Mouse (Mus musculus) mouse embryonic stem cell (cell line): ENCODE measurements around the gene Mgat4a.

Source experiments
- in situ Hi-C, 2 experiments: fragments of 300-500 bp; cut with MboI; formaldehyde crosslinking; loops; 1 replicate in 1 of 2; 3 replicates in 1 of 2; pipeline ENCODE4 v1.14.3; 2019 to 2020; ENCODE audit warnings: low sequenced_read_pairs in 2 of 2, low pct_unique_long_range_greater_than_20kb in 1 of 2, mixed read lengths in 1 of 2; ENCODE audit not compliant: unreplicated experiment in 1 of 2

The Mgat4a gene

GRCm38 (mm10) chr1:37540810-37541658 lies at the start of gene Mgat4a:
TSS of gene Mgat4a (minus strand) at chr1:37541016.
- in situ Hi-C loops = no loop called here

- in situ Hi-C loops = no loop called here
These were observed 45.1 kb upstream of the Mgat4a start for GRCm38 (mm10) chr1:37585809-37586480.

DNA sequence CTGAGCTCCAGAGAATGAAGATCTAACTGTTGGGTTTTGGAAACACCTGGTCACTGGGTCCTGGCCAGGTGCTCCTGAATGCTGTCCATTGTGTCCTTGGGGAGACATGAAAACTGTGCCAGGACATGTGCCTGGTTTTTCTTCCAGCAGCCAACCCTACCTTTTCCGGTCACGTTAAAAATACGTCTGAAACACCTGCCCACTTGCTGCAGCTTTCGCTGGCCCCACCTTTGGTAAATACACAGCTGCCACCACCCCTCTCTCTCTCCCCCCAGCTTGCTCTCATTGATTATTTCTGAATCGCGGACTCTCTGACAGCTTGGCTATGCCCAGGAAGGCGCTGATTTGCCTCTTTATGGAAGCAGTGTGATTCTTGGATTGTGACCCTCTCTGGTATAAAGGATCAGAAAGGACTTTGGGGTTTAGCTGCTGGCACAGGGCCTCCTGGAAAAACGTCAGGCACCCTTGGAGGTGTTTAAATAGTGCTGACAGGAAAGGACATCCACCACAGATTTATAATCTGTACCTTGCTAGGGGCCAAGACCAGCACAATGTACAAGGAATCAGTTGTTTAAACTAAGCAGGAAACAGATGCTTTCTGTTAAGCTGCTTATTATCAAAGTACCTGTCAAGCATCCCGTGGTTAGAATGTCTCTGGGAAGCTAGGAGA lies 43.1 kb upstream of the Mgat4a start:
- in situ Hi-C loops = no loop called here

- in situ Hi-C loops = no loop called here
These were observed 42.4 kb upstream of the Mgat4a start for GRCm38 (mm10) chr1:37583167-37583566.

GRCm38 (mm10) chr1:37579686-37580085 lies 38.9 kb upstream of the Mgat4a start:
- in situ Hi-C loops = no loop called here

- in situ Hi-C loops = no loop called here
These were observed 31.9 kb upstream of the Mgat4a start for GRCm38 (mm10) chr1:37572528-37573272.

GRCm38 (mm10) chr1:37568379-37568778 lies 27.6 kb upstream of the Mgat4a start:
- in situ Hi-C loops = no loop called here

DNA sequence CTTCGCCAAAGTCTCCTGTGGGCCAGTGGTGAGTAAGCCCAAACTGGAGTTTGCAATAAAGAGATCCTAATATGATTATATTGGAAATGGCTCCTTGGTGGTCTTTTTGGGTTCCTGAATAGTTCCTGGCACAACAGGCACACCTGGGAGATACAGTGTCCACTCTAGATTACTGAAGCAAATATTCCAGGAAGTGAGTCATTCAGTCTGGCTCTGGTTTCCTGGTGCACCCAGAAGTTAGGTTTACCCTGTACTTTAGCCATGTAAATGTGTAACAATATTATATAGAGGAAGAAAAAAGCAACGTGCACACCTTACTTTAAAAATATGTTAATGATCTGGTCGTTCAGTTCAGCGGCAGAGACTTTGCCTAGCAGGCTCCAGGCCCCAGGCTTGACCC lies 25.9 kb upstream of the Mgat4a start:
- in situ Hi-C loops = no loop called here

- in situ Hi-C loops = no loop called here
These were observed 25.5 kb upstream of the Mgat4a start for GRCm38 (mm10) chr1:37566344-37566743.

DNA sequence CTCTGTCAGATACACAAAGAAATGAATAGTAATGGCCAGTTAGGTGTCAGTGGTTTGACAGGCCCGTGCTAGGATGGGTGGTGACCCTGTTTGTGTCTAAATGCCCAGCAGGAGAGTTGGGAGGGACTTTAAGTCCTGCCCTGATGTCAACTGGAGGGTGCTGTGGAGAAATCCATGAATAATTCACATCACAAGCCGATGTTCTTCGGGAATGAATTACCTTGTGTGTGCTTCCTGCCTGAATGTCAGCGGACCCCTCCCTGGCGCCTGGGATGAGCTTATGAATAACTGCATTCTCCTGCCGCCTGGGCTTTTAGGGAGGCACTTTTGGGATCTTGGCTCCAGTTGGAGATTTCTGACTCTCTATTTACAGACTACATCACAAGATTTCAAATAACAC lies 24.6 kb upstream of the Mgat4a start:
- in situ Hi-C loops = no loop called here

DNA sequence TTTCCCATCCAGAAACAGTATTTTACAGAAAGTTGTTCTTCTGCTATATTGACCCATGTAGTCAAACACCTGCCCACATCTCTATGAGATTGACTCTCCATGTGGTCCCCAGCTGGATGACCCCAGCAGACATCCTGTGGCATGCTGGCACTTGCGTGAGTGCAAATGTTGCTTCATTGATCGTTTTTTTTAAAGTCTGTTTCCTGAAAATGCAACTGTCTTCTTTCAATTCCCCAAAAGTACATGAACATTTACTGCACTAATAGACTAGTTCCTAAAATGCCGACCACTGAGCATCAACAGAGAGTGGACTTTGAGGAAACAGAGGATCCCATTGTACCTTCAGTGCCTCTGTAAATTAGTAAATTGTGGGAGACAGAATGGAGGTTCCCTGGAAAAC lies 21.1 kb upstream of the Mgat4a start:
- in situ Hi-C loops = no loop called here

DNA sequence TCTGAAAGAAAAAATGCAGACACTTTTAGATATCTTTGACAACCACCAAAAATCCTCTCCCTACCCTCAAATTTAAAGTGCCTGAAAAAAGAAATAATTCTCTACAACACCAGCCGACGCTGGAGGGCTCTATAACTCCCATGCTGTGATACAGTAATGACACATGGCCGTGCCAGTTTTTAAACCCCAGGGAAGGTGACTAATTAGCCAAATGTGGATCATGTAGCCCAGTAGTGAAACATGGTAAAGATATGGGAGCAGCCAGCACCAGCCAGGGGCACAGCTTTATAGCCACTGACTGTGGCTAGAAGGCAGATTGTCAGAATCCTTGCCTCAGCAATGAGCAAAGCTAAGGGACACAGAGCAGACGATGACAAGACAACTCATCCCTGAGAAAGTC lies 19.5 kb upstream of the Mgat4a start:
- in situ Hi-C loops = no loop called here

DNA sequence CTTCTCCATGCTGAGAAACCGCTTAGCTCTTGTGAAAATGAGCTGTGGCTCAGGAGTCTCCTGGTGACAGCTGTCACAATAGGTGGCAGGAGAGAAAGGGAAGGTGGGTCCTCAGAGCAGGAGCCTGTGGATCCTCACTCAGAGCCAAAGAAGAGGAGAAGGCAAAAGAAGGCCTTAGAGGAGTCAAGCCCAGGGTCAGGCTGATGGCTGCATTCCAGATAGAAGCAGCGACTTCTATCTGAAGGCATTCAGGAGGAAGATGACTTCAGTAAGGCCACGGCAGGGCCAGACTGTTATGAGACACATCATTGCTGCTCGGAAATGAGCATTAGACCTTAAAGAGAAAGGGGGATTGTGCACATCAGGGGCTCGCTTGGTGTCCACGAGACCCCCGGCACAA lies 11.2 kb upstream of the Mgat4a start:
- in situ Hi-C loops = no loop called here

DNA sequence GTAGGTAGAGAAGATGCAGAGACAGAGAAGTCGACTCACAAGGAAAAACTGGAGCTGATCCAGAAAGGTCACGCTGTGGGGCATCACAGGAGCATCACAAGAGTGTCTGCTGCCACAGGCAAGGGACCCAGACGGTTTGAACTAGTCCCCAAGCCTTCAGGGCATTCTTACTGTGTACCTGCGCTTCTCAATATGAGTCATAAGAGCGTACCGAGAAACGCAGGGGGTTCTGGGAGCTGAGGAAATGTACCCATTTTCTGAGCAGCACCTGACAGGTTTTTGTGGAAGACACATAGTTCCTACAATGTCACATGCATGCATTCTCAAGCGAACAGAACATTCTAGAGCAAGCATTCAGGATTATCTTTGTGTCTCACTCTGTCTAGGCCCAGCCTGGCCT lies 8.7 kb upstream of the Mgat4a start:
- in situ Hi-C loops = no loop called here

- in situ Hi-C loops = no loop called here
These were observed 5.7 kb upstream of the Mgat4a start for GRCm38 (mm10) chr1:37546398-37547051.

GRCm38 (mm10) chr1:37544251-37544650 lies 3.4 kb upstream of the Mgat4a start:
- in situ Hi-C loops = no loop called here

GRCm38 (mm10) chr1:37543057-37543456 lies 2.2 kb upstream of the Mgat4a start:
- in situ Hi-C loops = no loop called here
